Mouse (Mus musculus) spleen, embryonic (tissue): ENCODE measurements around the gene Kcnab1.

ENCODE experiments used
- CTCF ChIA-PET: fragments of 350-600 bp; sonication (Branson Sonifier 250); formaldehyde crosslinking; loops from one replicate; lab custom pipeline; 2022; lab: Charles Lee

Gene Kcnab1

DNA sequence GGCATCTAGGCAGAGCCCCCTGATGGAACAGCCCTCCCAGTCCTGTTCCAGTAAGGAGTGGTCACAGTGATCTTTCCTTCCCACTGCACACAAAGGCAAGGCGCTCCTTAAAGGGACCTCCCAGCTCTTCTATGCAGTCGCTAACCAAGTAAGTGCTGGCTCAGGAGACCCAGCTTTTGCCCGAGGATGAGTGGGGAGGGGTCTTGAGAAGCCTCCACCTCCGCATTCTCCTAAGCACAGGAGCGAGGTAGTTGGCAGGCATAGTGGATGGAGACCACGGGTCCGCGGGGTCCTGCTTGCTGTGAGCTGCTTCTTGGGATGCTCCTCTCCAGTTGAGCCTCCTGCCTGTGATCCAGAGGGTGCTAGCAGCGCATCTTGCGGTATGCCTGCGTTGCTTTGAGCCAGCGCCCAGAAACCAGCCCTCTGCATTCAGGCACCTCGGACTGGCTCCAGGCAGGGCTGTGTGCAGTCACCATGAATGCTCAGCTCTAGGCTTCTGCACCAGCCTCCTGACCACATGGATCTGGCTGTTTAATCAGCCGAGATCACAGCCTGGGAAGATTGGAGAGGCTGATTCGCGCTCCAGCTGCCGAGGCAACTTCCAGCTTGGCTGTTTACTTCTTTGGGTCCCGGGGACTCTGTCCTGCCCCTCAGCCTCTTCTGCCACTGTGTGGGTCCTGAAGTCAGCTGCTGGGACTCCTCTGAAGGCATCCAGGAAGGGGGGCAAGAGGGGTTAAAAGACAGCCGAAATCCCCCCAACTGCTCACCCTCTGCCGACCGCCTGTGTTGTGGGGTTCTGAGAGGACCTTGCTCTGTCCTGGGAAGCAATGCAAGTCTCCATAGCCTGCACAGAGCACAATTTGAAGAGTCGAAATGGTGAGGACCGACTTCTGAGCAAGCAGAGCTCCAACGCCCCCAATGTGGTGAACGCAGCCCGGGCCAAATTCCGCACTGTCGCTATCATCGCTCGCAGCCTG is at the start of gene Kcnab1:
Kcnab1 (plus strand) TSS at position 440 of the 977 bp plus-strand sequence.
- CTCF ChIA-PET: no interaction called here

DNA sequence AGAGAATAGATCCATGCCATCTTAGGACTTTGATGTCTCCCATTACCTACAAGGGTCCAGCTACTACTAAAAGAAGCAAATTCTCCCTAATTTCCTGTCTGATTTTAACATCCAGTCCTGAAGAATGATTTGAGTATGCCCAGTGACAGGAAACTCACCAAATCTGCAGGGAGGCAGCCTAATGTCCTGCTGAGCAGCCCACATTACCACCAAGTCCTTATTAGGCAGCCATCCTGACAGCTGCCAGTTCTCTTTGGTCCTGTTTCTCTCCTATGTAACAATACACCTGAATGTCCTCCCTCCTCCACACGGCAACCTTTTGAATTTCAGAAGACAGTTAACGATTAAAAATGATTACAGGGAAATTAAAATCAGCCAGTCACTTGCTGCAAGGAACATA is 20.9 kb upstream of the Kcnab1 start:
- CTCF ChIA-PET: no interaction called here

DNA sequence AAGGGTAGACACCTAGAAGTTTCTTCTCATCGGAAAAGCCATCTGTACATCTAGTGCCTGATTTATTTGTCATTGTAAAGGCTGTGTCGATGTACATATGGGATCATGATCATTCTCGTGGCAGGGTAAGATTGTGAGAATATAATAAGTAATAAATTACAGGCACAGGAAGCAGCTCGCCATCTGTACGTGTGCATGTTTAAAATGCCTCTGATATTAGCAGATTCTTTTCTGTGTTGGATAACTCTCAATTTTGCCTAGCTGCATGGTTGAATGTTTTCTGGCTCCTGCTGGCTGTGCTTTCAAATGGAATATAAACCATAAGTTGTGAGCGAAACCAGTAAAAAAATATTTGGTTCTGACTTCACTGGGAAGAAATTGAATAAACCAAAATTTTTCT is 5.1 kb upstream of the Kcnab1 start:
- CTCF ChIA-PET: no interaction called here

DNA sequence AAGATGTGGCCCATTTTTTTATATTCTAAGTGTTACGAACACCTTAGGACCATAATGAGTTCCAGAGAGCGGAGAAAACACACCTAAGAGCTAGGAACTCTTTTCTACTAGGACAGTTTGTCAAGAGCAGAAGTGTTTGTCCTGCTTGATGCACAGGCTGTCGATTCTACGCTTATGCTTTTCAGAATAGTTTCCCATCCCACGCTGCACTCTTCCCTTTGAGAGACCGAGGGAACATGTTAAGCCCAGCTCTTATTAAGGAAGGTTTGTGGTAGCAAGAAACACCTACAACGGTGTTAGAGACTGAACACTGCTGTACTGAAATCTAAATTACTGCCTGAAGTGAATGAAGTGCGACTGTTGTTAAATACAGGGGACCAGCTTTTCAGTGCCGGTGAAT is 1.0 kb downstream of the Kcnab1 start:
- CTCF ChIA-PET: no interaction called here

DNA sequence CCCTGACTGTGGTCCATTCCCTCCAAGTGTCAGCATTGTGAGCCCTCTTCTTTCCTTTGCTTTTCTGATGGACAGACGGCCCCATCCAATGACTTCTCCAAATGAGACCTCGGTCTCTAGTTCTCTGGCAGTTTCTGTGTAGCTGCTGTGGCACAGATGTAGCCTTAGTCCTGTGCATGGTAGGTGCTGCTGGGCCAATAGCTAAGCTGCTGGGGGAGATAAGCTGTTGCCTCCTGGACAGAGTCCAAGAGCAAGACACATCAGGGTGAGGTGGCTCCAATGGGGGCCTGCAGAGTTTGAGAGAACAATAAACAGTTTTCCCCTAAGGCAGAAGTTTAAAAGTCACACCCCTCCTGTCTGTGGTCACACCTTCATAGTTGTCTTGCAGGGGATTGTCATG is 2.0 kb downstream of the Kcnab1 start:
- CTCF ChIA-PET: no interaction called here

DNA sequence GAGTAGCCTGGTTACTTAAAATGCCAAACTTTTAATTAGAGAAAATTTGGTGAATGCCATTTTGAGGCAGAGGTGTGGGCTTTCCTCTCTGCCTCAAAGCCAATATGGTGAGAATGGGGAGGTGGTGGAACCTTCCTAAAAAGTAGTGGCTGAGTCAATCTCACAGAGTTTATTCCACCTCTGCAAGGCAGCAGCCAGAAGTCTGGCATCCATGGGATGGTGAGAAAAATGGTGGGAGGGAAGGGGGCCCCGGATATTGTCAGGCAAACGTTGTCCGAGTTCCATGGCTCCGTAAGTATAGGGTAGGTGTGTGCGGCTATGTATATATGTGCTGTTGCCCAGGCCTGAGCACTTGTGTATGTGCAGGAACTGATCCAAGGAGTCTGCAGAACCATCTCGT is 6.0 kb downstream of the Kcnab1 start:
- CTCF ChIA-PET: no interaction called here

DNA sequence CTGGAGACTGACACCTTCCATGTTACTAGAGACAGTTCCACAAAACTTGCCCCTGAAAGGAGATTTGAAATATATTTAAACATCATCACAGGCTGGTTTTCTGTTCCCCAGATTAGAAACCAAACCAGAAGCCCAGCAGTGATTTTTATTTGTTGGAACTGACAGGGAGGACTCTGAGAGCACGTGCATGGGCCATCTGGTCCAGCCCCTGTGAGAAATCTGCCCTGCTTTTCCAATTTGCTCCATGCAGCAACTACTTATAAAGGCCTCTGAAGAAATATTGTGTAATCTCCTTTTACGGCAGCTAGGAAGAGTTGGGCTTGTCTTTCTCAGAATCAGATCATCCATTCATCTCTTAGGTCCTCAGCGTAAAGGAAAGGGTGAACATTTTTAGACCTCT is 7.8 kb downstream of the Kcnab1 start:
- CTCF ChIA-PET: no interaction called here

DNA sequence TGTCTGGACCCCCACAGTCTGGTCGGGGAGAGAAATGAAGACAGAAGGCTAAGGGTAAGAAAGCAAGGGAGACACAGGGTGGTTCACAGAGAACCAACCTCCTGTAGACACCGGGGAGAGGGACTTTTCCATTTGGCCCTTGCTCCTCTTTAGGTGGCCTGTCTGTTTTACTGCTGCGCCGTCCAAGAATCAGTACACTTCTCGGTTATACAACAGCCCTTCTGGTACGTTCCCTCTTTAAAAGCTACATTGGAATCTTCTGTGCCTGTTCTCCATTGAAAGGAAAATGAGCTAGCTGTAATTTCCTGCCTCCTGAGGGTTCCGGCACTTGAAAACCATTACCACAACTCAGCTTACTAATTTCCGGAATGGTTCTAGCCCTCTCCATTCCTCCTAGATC is 8.2 kb downstream of the Kcnab1 start:
- CTCF ChIA-PET: no interaction called here

DNA sequence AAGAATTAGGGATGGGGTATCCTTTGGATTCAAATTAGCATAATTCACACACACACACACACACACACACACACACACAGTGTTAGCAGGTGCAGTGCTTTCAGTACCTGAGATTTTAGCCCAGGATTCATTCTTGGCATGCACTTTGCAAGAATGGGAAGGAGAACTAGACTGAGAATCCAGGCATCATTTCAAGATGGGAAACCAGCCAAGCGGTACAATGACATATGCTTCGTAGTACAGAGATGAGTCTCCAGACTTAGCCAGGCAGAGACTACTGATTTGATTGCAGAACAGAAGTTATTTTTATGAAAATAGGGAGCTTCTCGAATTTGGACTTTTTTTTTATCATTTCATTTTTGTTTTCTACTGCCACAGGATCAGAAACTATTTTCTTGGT is 15.8 kb downstream of the Kcnab1 start:
- CTCF ChIA-PET: interaction anchor here (0.6 kb wide), 1 partner anchor 71 kb away, joined by 3 read pairs; no protein-coding TSS in a partner anchor

DNA sequence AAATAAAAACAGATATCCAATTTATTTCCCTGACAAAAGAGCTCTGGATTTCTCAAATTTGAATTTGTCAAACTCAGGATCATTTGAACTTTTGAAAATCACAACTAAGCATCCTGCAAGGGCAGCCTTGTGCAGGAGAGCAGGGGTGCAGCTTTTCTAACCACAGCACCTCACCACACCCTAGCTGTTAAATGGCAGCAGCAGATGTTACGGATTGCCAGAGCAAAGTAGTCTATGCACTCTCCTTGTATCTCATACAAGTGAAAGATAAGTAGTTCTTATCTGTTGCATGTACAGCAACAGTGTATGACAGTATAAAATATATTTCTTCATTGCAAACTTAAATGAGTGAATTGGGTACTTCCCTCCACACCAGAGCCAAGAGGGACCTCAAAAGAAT is 20.4 kb downstream of the Kcnab1 start:
- CTCF ChIA-PET: no interaction called here

DNA sequence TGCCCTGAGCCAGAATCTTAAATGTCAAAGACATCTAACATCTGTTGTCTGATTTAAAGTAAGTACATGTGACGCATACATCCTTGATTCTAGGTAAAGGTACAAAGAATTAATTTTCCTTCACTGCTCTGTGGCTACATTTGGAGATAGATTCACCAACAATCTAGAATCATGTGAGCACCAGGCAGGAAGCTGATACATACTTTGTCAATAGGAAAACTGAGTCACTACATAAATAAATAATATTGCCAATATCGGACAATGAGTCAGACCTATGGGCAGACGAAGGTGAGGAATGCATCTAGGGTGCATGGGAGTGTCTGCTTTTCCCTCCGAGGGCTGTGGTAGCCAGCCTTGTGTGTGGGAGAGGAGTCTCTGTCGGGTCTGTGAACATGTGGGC is 25.7 kb downstream of the Kcnab1 start:
- CTCF ChIA-PET: no interaction called here

DNA sequence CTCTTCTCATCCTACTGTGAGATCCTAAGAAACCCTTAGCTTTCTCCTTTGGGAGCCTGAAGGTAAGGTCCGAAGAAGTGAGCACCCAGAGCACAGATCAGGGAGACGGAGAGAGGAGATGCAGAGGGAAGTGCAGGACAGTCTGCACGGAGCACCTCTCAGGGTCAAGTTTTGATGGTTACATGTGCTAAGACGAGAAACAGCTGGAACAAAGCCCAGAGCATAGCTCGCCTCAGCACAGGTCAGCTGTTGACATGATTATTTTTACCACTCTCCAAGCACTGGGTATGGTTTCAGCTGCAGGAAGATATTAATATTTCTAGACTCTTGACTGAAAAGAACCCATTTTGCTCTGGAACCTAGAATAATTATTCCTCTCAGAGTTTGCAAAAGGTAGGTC is 27.7 kb downstream of the Kcnab1 start:
- CTCF ChIA-PET: no interaction called here

DNA sequence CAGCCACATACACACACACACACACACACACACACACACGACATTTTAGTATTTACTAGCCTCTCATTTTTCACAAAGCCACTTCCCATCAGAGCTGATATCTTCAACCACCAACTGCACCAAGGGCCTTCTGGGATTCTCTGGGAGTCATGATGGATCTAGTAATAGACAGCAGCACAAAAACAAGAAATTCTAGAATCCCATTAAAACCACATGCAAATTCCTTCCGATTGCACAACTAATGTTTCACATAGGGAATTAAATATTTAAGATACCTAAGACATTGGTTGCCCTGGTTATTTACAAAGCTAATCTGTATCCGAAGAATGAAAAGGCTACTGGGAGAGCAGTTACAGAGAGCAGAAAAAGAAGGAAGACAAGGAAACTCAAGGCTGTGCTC is 29.6 kb downstream of the Kcnab1 start:
- CTCF ChIA-PET: no interaction called here

DNA sequence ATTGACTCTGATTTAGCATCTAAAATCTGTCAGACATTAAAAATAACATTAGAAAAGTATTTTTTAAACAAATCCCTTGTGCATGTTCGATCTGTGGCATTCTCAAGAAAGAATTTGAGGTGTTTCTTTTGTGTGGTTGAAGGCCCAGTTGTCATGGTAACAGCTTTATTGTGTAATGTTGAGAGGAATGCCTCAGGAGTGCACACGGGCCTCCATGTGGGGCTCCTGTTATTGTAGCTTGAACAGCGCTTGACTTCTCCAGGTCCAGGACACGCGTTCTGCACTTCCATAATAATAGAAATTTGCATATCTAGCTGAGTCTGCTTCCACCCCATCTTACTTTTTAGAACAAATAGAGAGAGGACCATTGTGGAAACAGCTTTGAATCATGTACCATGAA is 36.0 kb downstream of the Kcnab1 start:
- CTCF ChIA-PET: no interaction called here

DNA sequence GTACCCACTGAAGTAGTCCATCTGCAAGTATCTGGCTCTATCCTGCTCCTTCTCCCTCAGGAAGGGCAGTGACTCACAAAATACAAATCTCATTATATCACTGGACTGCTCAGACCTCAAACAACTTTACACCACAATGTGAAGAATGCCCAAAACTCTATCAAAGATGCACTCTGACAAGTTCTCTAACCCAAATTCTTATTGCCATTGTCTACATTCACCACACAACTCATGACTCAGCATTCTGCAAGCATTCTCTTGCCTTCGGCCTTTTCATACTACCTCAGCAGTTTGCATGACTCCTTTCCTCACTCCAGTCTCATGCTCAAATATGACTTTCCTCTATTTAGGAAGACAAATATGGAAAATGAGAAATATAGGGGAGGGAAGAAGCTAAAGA is 42.6 kb downstream of the Kcnab1 start:
- CTCF ChIA-PET: no interaction called here

DNA sequence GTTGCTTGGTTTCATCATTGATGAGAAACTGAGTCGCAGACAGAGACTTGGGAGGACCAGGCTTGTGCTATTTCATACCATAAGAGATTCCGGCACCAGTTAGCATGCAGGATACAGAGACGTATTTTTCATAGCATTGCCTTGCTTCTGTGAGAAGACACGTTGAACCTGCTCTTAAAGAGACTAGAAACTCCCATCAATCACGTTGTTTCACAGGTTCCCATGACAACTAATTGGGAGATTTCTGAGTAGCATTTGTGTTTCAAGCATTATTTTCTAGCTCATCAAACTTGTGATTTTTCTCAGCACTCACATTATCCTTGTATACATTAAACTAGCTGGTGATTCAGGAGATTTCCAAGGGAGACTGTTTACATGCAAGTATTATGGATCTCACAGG is 63.8 kb downstream of the Kcnab1 start:
- CTCF ChIA-PET: no interaction called here

DNA sequence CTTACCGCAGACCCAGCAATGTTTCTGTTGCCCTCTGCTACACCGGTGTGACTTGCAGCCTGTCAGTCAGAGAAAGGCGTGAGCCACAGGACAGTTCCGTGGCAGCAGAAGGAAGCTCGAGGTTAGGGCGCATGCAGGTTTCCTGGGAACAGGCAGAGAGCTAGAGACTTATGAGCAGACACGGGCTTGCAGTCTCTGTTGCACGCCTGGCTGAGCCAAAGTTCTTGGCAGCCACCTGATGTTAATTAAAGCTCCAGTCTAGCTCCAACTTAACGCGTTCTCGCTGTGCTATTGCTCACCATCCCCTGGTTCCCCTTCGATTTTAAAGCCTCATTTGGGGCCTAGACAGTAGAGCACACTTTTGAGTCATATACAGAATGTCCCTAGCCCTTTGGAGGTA is 65.4 kb downstream of the Kcnab1 start:
- CTCF ChIA-PET: no interaction called here

DNA sequence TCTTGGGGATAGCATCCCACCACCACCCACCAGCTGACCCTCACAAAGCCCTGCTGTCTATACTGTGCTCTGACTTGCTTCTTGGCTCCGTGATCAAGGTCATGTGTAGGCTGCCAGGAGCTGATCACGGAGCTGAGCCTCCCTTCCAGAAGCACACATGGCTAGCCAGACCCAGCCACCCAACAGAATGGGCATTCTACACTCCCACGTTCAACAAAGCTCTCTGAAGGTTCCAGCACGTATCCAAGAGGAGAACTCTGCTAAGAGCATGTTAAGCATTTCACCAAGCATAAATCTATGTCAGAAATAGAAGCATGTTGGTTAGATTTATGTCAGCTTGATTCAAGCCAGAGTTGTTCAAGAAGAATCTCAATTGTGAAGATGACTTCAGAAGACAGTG is 66.6 kb downstream of the Kcnab1 start:
- CTCF ChIA-PET: no interaction called here

DNA sequence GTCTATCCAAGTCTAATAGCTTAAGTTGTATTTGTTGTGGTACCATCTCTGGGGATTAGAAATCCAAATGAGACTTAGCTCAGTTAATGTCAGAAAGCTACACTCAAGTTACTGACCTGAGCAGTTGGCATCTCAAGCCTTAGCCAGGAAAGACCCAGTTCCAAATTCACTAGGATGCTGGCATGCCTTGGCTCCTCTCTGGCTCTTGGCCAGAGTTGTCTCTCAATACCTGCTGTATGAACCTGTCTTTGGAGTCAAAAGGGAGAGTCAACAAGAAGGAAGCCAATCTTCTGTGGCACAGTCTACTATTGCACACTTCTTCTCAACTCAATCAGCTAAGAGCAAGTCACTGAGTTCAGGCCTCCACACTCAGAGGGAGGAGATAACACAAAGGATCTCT is 67.7 kb downstream of the Kcnab1 start:
- CTCF ChIA-PET: no interaction called here

DNA sequence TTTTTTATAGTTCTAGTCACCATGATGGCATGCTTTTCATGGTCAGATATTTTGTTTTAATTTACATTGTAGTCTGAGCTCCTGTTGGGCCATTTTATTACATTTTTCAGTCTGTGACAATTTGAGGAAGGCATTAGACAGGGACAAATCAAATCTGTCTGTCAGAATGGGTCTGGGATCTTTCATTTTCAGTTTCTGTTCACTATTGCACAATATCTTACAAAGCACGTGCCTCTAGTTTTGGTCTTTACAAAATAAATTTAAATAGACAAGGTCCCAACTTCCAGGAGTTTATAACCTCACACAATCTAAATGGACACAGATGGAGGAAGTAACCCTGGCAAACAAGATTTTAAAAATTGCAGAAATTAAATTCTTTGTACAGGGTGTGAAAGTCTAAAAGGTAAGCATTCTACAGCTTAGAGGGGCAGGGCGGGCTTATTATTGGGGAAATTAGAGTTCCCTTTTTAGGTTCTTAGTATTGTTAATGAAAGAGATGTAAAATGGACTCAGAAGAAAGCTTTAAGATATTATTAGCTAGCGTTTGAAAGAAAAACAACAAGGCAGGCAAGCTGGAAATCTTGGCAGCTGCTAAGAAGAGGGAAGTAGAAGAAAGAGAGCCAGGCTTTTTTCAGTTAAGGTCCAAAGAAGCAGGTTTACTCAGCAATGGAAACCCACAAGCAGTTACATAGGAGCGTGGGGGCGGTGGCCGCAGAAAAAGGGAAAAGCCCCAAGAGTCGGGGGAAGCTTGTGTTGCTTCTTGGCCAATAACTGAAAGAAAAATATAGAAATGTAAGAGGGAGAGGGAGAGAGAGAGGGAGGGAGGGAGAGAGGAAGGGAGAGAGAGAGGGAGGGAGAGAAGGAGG is 78.9 kb downstream of the Kcnab1 start:
- CTCF ChIA-PET: no interaction called here

DNA sequence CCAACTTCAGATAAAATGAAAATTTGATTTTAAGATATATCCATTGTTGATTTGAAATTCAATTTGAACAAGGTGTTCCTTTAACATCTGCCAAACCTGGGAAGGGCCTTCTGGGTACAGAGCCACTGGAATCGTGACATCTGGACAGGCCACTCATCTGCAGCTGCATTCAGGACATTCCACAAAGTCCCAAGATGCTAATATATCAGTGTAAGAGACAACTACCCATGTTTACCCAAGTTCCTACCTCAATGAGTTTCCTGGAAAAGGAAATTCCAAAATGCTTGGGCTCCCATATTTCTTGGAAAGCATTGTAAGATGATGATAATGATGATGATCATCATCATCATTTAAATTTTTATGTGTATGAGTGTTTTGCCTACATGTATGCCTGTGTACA is 91.4 kb downstream of the Kcnab1 start:
- CTCF ChIA-PET: no interaction called here

DNA sequence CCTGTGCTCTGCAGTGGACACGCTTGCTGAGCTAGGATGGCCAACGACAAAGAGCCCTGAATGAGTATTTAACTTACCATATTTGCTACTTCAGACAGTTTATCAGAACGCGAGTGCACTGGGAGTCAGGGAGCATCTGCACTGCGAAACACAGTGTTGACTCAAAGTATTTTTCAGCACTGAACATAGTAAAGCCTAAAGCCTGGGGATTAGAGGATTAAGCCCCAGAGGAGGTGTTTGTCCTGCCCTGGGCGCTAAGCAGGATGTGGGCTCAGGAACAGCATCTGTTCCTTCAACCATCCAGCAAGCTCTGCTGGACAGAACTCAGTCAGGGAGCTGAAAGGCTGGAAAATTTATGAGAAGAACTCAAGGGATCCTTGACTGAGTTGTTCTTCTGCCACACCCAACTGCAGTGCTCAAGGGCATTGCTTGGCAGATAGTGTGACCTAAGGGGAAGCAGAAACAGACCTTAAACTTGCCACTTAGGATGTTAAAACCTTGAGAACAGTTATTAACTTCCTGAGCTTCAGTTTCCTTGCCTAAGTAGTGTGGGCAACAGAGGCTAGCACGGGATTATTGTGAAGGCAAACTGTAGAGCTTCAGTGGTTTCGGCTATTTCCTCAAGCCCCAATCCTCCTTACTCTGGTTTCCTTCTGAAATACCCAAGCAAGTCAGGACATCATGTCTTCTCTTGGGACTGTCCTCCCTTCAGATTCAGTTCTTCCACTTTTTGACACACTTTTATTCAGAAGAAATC is 94.4 kb downstream of the Kcnab1 start:
- CTCF ChIA-PET: no interaction called here
